Mouse (Mus musculus) E14TG2a.4 (cell line): ENCODE results near the gene Zfpm1.

Experiments used
- CTCF ChIP-seq: conservative IDR thresholded peaks from 2 replicates; pipeline ENCODE4 v1.5.1; 2014; ENCODE audit warnings: low read length
- NANOG ChIP-seq: IDR thresholded peaks from 2 replicates; pipeline ENCODE4 v1.6.1; 2014; ENCODE audit warnings: borderline replicate concordance, low read length, mixed read lengths

- TF ChIP-seq CTCF, result no peak
- no peak for TF ChIP-seq NANOG
Measured at GRCm38 (mm10) chr8:122321455-122321921, 39.5 kb downstream of the Zfpm1 start.
